Mouse (Mus musculus): ENCODE results near the gene Phf7. TPM values are rescaled to one million over a fixed set of nuclear protein-coding genes. Genes with fewer than 3 reads are reported as not detected.
A peak's percentile ranks its signal among the peaks of the same experiment; 100 is the strongest.

The Phf7 gene
- polyA plus RNA-seq, 1 experiment from 2014 or later = 8.6 TPM

- TF ChIP-seq CTCF (IDR thresholded peaks at IDR 0.05; ENCODE audit: low read depth) = no peak
- 0 out of 2 replicates have a peak, but pooled peaks have one; percentile 3 for ATAC-seq
- 16% methylated on average over 38 of the region's 38 CpGs for WGBS
- H3K27me3 ChIP-seq (replicated peaks; ENCODE audit: control insufficient read depth, insufficient read depth, low read length) = no peaks in the 10 kb centered on the region
- no peaks in the 10 kb centered on the region for H3K4me1 ChIP-seq (replicated peaks; ENCODE audit: control insufficient read depth, insufficient read depth, low read length)
- H3K27ac ChIP-seq (ENCODE audit: low read depth, low read length) = peak overlapping the region; percentile 85
- H3K4me3 ChIP-seq (ENCODE audit: low read depth, low read length) = peak overlapping the region; percentile 71
- peak overlapping the region; percentile 85 for H3K9ac ChIP-seq (ENCODE audit: low read depth, low read length)
- peaks cover 24% of the 10 kb centered on the region for H3K36me3 ChIP-seq (ENCODE audit: control insufficient read depth, insufficient read depth)
- H3K4me2 ChIP-seq (replicated peaks; ENCODE audit: low read depth) = peak overlapping the region; percentile 81
- H3K9me3 ChIP-seq (ENCODE audit: control insufficient read depth) = no peaks in the 10 kb centered on the region
Observed at GRCm38 (mm10) chr14:31250222-31251083, 664 bp downstream of the Phf7 start.

GRCm38 (mm10) chr14:31248396-31248795, 2.7 kb downstream of the Phf7 start:
- no peak for ATAC-seq
- Histone ChIP-seq H3K9ac (ENCODE audit: low read depth, low read length) (no peak overlapping the region), H3K4me1 (replicated peaks; ENCODE audit: control insufficient read depth, insufficient read depth, low read length) (no peaks in the 10 kb centered on the region), H3K4me3 (ENCODE audit: low read depth, low read length) (no peak overlapping the region), H3K27me3 (replicated peaks; ENCODE audit: control insufficient read depth, insufficient read depth, low read length) (no peaks in the 10 kb centered on the region), H3K4me2 (replicated peaks; ENCODE audit: low read depth) (no peak overlapping the region), H3K9me3 (ENCODE audit: control insufficient read depth) (no peaks in the 10 kb centered on the region), H3K27ac (ENCODE audit: low read depth, low read length) (no peak overlapping the region), H3K36me3 (ENCODE audit: control insufficient read depth, insufficient read depth) (peaks cover 3% of the 10 kb centered on the region; the same call in 1 of the 2 replicates)
- 65% methylated on average over 6 of the region's 6 CpGs for WGBS
- TF ChIP-seq CTCF (IDR thresholded peaks at IDR 0.05; ENCODE audit: low read depth) = no peak

GRCm38 (mm10) chr14:31245946-31246345, 5.2 kb downstream of the Phf7 start:
- Histone ChIP-seq H3K27me3 (replicated peaks; ENCODE audit: control insufficient read depth, insufficient read depth, low read length) (no peaks in the 10 kb centered on the region), H3K4me3 (ENCODE audit: low read depth, low read length) (no peak overlapping the region), H3K27ac (ENCODE audit: low read depth, low read length) (no peak overlapping the region), H3K9ac (ENCODE audit: low read depth, low read length) (no peak overlapping the region), H3K4me2 (replicated peaks; ENCODE audit: low read depth) (no peak overlapping the region), H3K36me3 (ENCODE audit: control insufficient read depth, insufficient read depth) (no peaks in the 10 kb centered on the region; the same call in 1 of the 2 replicates), H3K9me3 (ENCODE audit: control insufficient read depth) (no peaks in the 10 kb centered on the region), H3K4me1 (replicated peaks; ENCODE audit: control insufficient read depth, insufficient read depth, low read length) (no peaks in the 10 kb centered on the region)
- ATAC-seq = no peak
- TF ChIP-seq CTCF (IDR thresholded peaks at IDR 0.05; ENCODE audit: low read depth) = no peak
- 87% methylated on average over 1 of the region's 1 CpGs for WGBS

- no peak for TF ChIP-seq CTCF (IDR thresholded peaks at IDR 0.05; ENCODE audit: low read depth)
- Histone ChIP-seq H3K9me3 (ENCODE audit: control insufficient read depth) (no peaks in the 10 kb centered on the region), H3K36me3 (ENCODE audit: control insufficient read depth, insufficient read depth) (no peaks in the 10 kb centered on the region; the same call in 1 of the 2 replicates), H3K27me3 (replicated peaks; ENCODE audit: control insufficient read depth, insufficient read depth, low read length) (no peaks in the 10 kb centered on the region), H3K9ac (ENCODE audit: low read depth, low read length) (no peak overlapping the region), H3K27ac (ENCODE audit: low read depth, low read length) (no peak overlapping the region), H3K4me2 (replicated peaks; ENCODE audit: low read depth) (no peak overlapping the region), H3K4me3 (ENCODE audit: low read depth, low read length) (no peak overlapping the region), H3K4me1 (replicated peaks; ENCODE audit: control insufficient read depth, insufficient read depth, low read length) (no peaks in the 10 kb centered on the region)
- WGBS = 92% methylated on average over 1 of the region's 1 CpGs
- no peak for ATAC-seq
Observed at GRCm38 (mm10) chr14:31244777-31245176, 6.3 kb downstream of the Phf7 start.

GRCm38 (mm10) chr14:31240528-31240927, 10.6 kb downstream of the Phf7 start:
- 75% methylated on average over 3 of the region's 3 CpGs for WGBS
- H3K27me3 ChIP-seq (replicated peaks; ENCODE audit: control insufficient read depth, insufficient read depth, low read length) = no peaks in the 10 kb centered on the region
- no peak overlapping the region for H3K27ac ChIP-seq (ENCODE audit: low read depth, low read length)
- H3K9me3 ChIP-seq (ENCODE audit: control insufficient read depth) = no peaks in the 10 kb centered on the region
- no peak for ATAC-seq
- no peaks in the 10 kb centered on the region for H3K4me1 ChIP-seq (replicated peaks; ENCODE audit: control insufficient read depth, insufficient read depth, low read length)
- peaks cover 9% of the 10 kb centered on the region; the same call in 1 of the 2 replicates for H3K36me3 ChIP-seq (ENCODE audit: control insufficient read depth, insufficient read depth)
- TF ChIP-seq CTCF (IDR thresholded peaks at IDR 0.05; ENCODE audit: low read depth) = no peak
- H3K9ac ChIP-seq (ENCODE audit: low read depth, low read length) = no peak overlapping the region
- H3K4me2 ChIP-seq (replicated peaks; ENCODE audit: low read depth) = no peak overlapping the region
- H3K4me3 ChIP-seq (ENCODE audit: low read depth, low read length) = no peak overlapping the region

GRCm38 (mm10) chr14:31237101-31237882, 13.8 kb downstream of the Phf7 start:
- H3K9me3 ChIP-seq (ENCODE audit: control insufficient read depth) = no peaks in the 10 kb centered on the region
- no peak for ATAC-seq
- no peak overlapping the region for H3K27ac ChIP-seq (ENCODE audit: low read depth, low read length)
- no peaks in the 10 kb centered on the region for H3K4me1 ChIP-seq (replicated peaks; ENCODE audit: control insufficient read depth, insufficient read depth, low read length)
- no peak for TF ChIP-seq CTCF (IDR thresholded peaks at IDR 0.05; ENCODE audit: low read depth)
- 81% methylated on average over 7 of the region's 7 CpGs for WGBS
- H3K4me2 ChIP-seq (replicated peaks; ENCODE audit: low read depth) = no peak overlapping the region
- no peak overlapping the region for H3K4me3 ChIP-seq (ENCODE audit: low read depth, low read length)
- no peaks in the 10 kb centered on the region for H3K27me3 ChIP-seq (replicated peaks; ENCODE audit: control insufficient read depth, insufficient read depth, low read length)
- H3K36me3 ChIP-seq (ENCODE audit: control insufficient read depth, insufficient read depth) = peaks cover 9% of the 10 kb centered on the region; the same call in 1 of the 2 replicates
- H3K9ac ChIP-seq (ENCODE audit: low read depth, low read length) = no peak overlapping the region

Data from intestine, postnatal 0 days (tissue).